Mouse (Mus musculus) heart, adult 2 months (tissue): ENCODE measurements around the gene Dimt1.

Experiments used
- CTCF ChIP-seq: fragments of 200-600 bp; IDR thresholded peaks from 2 replicates; pipeline ENCODE4 v1.8.1; 2022; ENCODE audit warnings: antibody characterized with exemption, mild to moderate bottlenecking, moderate library complexity
- POLR2A ChIP-seq: fragments of 200-500 bp; IDR thresholded peaks from 2 replicates; pipeline ENCODE4 v1.6.1; 2011; ENCODE audit warnings: mild to moderate bottlenecking, low read depth, low read length, control low read depth; ENCODE audit not compliant: insufficient read depth

- TF ChIP-seq CTCF: no peak
- no peak for TF ChIP-seq POLR2A
Observed at GRCm38 (mm10) chr13:106954880-106955279, 8.0 kb downstream of the Dimt1 start.
